Mouse (Mus musculus) hindbrain, embryonic 12.5 days (tissue): ENCODE data around the gene 4933427D14Rik. TPM values are rescaled to one million over a fixed set of nuclear protein-coding genes. Genes with fewer than 3 reads are reported as not detected.
"Not testable (repeated sequence)": the region's sequence is repeated elsewhere in the genome, so short reads cannot be mapped to it uniquely, and the experiment has no call there.

Source experiments
- ATAC-seq: fragments of 200-750 bp; cut with Nextera tagmentation; 2 replicates; pipeline ENCODE4 v1.8.0; 2017; ENCODE audit warnings: moderate TSS enrichment; ENCODE audit not compliant: low FRiP score
- H3K27ac ChIP-seq: fragments of 300-500 bp; sonication (generic); 2 replicates; pipeline ENCODE4 v1.5.1; 2016; ENCODE audit warnings: mild to moderate bottlenecking
- H3K27me3 ChIP-seq: fragments of 300-500 bp; sonication (generic); 2 replicates; pipeline ENCODE4 v1.6.1; 2016; ENCODE audit warnings: mild to moderate bottlenecking
- H3K36me3 ChIP-seq: fragments of 300-500 bp; sonication (generic); 2 replicates; pipeline ENCODE4 v1.6.1; 2016; ENCODE audit warnings: mild to moderate bottlenecking
- H3K4me1 ChIP-seq: fragments of 300-500 bp; sonication (generic); 2 replicates; pipeline ENCODE4 v1.6.1; 2016
- H3K4me2 ChIP-seq: fragments of 300-500 bp; sonication (generic); replicated peaks from 2 replicates; pipeline ENCODE4 v1.6.1; 2016; ENCODE audit warnings: mild to moderate bottlenecking
- H3K4me3 ChIP-seq: fragments of 300-500 bp; sonication (generic); 2 replicates; pipeline ENCODE4 v1.5.1; 2016; ENCODE audit warnings: mild to moderate bottlenecking
- H3K9ac ChIP-seq: fragments of 300-500 bp; sonication (generic); 2 replicates; pipeline ENCODE4 v1.6.1; 2016; ENCODE audit warnings: mild to moderate bottlenecking, moderate library complexity
- H3K9me3 ChIP-seq: fragments of 300-500 bp; sonication (generic); replicated peaks from 2 replicates; pipeline ENCODE4 v1.6.1; 2016; ENCODE audit warnings: mild to moderate bottlenecking
- WGBS: fragments of 180-500 bp; shearing (Covaris S2); methylation state at CpG from one replicate; pipeline ENCODE4 v1.1.7; 2016; 5-methylcytosine and 5-hydroxymethylcytosine counted together
- polyA plus RNA-seq: library from polyadenylated mRNA; unstranded; fragments of >200 nt; fragmentation: Nextera tagmentation; extraction: Ambion mirVana; gene quantifications from 2 replicates; pipeline ENCODE4 v1.2.1, GENCODE M21; 2016

4933427D14Rik gene
- polyA plus RNA-seq, 1 experiment from 2014 or later: 19.6 TPM

- Histone ChIP-seq H3K4me2 (no peak overlapping the region), H3K27ac (no peak overlapping the region), H3K36me3 (peaks cover 51% of the 10 kb centered on the region), H3K9me3 (no peaks in the 10 kb centered on the region), H3K27me3 (no peaks in the 10 kb centered on the region), H3K4me3 (no peak overlapping the region), H3K4me1 (no peaks in the 10 kb centered on the region), H3K9ac (no peak overlapping the region)
- ATAC-seq: no peak
- WGBS: 85% methylated on average over 4 of the region's 4 CpGs
Measured at GRCm38 (mm10) chr11:72184252-72184651, 23.0 kb downstream of the 4933427D14Rik start.

- no peak overlapping the region for H3K9ac ChIP-seq
- no peak overlapping the region for H3K4me3 ChIP-seq
- H3K27ac ChIP-seq: no peak overlapping the region
- ATAC-seq: no peak
- no peak overlapping the region for H3K4me2 ChIP-seq
- peaks cover 46% of the 10 kb centered on the region for H3K36me3 ChIP-seq
- H3K4me1 ChIP-seq: no peaks in the 10 kb centered on the region
- WGBS: 86% methylated on average over 4 of the region's 4 CpGs
- no peaks in the 10 kb centered on the region for H3K27me3 ChIP-seq
- no peaks in the 10 kb centered on the region for H3K9me3 ChIP-seq
Measured at GRCm38 (mm10) chr11:72181136-72181535, 26.1 kb downstream of the 4933427D14Rik start.

- peaks cover 48% of the 10 kb centered on the region for H3K36me3 ChIP-seq
- no peaks in the 10 kb centered on the region for H3K9me3 ChIP-seq
- no peak overlapping the region for H3K27ac ChIP-seq
- no peak overlapping the region for H3K4me2 ChIP-seq
- 87% methylated on average over 5 of the region's 5 CpGs for WGBS
- H3K9ac ChIP-seq: no peak overlapping the region
- H3K27me3 ChIP-seq: no peaks in the 10 kb centered on the region
- H3K4me3 ChIP-seq: no peak overlapping the region
- ATAC-seq: no peak
- H3K4me1 ChIP-seq: no peaks in the 10 kb centered on the region
Measured at GRCm38 (mm10) chr11:72180556-72180955, 26.7 kb downstream of the 4933427D14Rik start.

GRCm38 (mm10) chr11:72176553-72176952 lies 30.7 kb downstream of the 4933427D14Rik start:
- 24% methylated on average over 3 of the region's 3 CpGs for WGBS
- H3K27ac ChIP-seq: no peak overlapping the region
- H3K27me3 ChIP-seq: no peaks in the 10 kb centered on the region
- H3K4me2 ChIP-seq: no peak overlapping the region
- no peaks in the 10 kb centered on the region for H3K9me3 ChIP-seq
- ATAC-seq: no peak
- no peaks in the 10 kb centered on the region for H3K4me1 ChIP-seq
- no peak overlapping the region for H3K9ac ChIP-seq
- H3K4me3 ChIP-seq: no peak overlapping the region
- H3K36me3 ChIP-seq: peaks cover 62% of the 10 kb centered on the region

GRCm38 (mm10) chr11:72175966-72176365 lies 31.3 kb downstream of the 4933427D14Rik start:
- H3K27ac ChIP-seq: no peak overlapping the region
- no peak overlapping the region for H3K4me3 ChIP-seq
- no peak overlapping the region for H3K4me2 ChIP-seq
- H3K27me3 ChIP-seq: no peaks in the 10 kb centered on the region
- H3K9ac ChIP-seq: no peak overlapping the region
- H3K4me1 ChIP-seq: no peaks in the 10 kb centered on the region
- 77% methylated on average over 5 of the region's 5 CpGs for WGBS
- no peaks in the 10 kb centered on the region for H3K9me3 ChIP-seq
- ATAC-seq: no peak
- H3K36me3 ChIP-seq: peaks cover 57% of the 10 kb centered on the region

GRCm38 (mm10) chr11:72174721-72175120 lies 32.5 kb downstream of the 4933427D14Rik start:
- no peak for ATAC-seq
- 93% methylated on average over 6 of the region's 6 CpGs for WGBS

GRCm38 (mm10) chr11:72173506-72173905 lies 33.8 kb downstream of the 4933427D14Rik start:
- H3K9me3 ChIP-seq: no peaks in the 10 kb centered on the region
- no peaks in the 10 kb centered on the region for H3K4me1 ChIP-seq
- H3K4me3 ChIP-seq: no peak overlapping the region
- peaks cover 58% of the 10 kb centered on the region for H3K36me3 ChIP-seq
- H3K9ac ChIP-seq: no peak overlapping the region
- H3K27me3 ChIP-seq: no peaks in the 10 kb centered on the region
- no peak overlapping the region for H3K27ac ChIP-seq
- ATAC-seq: no peak
- 80% methylated on average over 5 of the region's 5 CpGs for WGBS
- H3K4me2 ChIP-seq: no peak overlapping the region

More at GRCm38 (mm10) chr11:72174721-72175120, 32.5 kb downstream of the 4933427D14Rik start:
- peaks cover 60% of the 10 kb centered on the region for H3K36me3 ChIP-seq
- H3K9ac ChIP-seq: no peak overlapping the region
- H3K27me3 ChIP-seq: no peaks in the 10 kb centered on the region
- H3K4me3 ChIP-seq: no peak overlapping the region
- H3K4me2 ChIP-seq: no peak overlapping the region
- no peak overlapping the region for H3K27ac ChIP-seq
- no peaks in the 10 kb centered on the region for H3K4me1 ChIP-seq
- no peaks in the 10 kb centered on the region for H3K9me3 ChIP-seq

GRCm38 (mm10) chr11:72171906-72172305 lies 35.4 kb downstream of the 4933427D14Rik start:
- not testable (repeated sequence) for H3K4me1 ChIP-seq, ATAC-seq, H3K9me3 ChIP-seq, H3K27me3 ChIP-seq, H3K27ac ChIP-seq, H3K4me2 ChIP-seq, H3K9ac ChIP-seq, H3K4me3 ChIP-seq
- 79% methylated on average over 4 of the region's 4 CpGs for WGBS
- H3K36me3 ChIP-seq: peaks cover 57% of the 10 kb centered on the region

- Histone ChIP-seq H3K9me3 (no peaks in the 10 kb centered on the region), H3K9ac (no peak overlapping the region), H3K4me3 (no peak overlapping the region), H3K27me3 (no peaks in the 10 kb centered on the region), H3K4me2 (no peak overlapping the region), H3K36me3 (peaks cover 63% of the 10 kb centered on the region), H3K4me1 (no peaks in the 10 kb centered on the region), H3K27ac (no peak overlapping the region)
- 85% methylated on average over 4 of the region's 4 CpGs for WGBS
- no peak for ATAC-seq
Measured at GRCm38 (mm10) chr11:72169871-72170270, 37.4 kb downstream of the 4933427D14Rik start.

- Histone ChIP-seq H3K9ac (no peak overlapping the region), H3K27ac (no peak overlapping the region), H3K4me1 (no peaks in the 10 kb centered on the region), H3K36me3 (peaks cover 62% of the 10 kb centered on the region), H3K9me3 (no peaks in the 10 kb centered on the region), H3K4me3 (no peak overlapping the region), H3K4me2 (no peak overlapping the region), H3K27me3 (no peaks in the 10 kb centered on the region)
- no peak for ATAC-seq
- 85% methylated on average over 2 of the region's 2 CpGs for WGBS
Measured at GRCm38 (mm10) chr11:72163198-72163597, 44.1 kb downstream of the 4933427D14Rik start.

- no peak overlapping the region for H3K27ac ChIP-seq
- no peak overlapping the region for H3K4me3 ChIP-seq
- no peak for ATAC-seq
- no peaks in the 10 kb centered on the region for H3K9me3 ChIP-seq
- no peaks in the 10 kb centered on the region for H3K27me3 ChIP-seq
- WGBS: 59% methylated on average over 2 of the region's 2 CpGs
- peaks cover 52% of the 10 kb centered on the region for H3K36me3 ChIP-seq
- no peak overlapping the region; the same call in 1 of the 2 replicates for H3K9ac ChIP-seq
- no peak overlapping the region for H3K4me2 ChIP-seq
- H3K4me1 ChIP-seq: peaks cover 4% of the 10 kb centered on the region
Measured at GRCm38 (mm10) chr11:72156624-72157023, 50.6 kb downstream of the 4933427D14Rik start.

GRCm38 (mm10) chr11:72155981-72156428 lies 51.3 kb downstream of the 4933427D14Rik start:
- no peak overlapping the region for H3K4me2 ChIP-seq
- H3K4me1 ChIP-seq: peaks cover 4% of the 10 kb centered on the region
- H3K9ac ChIP-seq: no peak overlapping the region
- 80% methylated on average over 4 of the region's 4 CpGs for WGBS
- H3K4me3 ChIP-seq: no peak overlapping the region
- no peak for ATAC-seq
- no peaks in the 10 kb centered on the region for H3K27me3 ChIP-seq
- H3K36me3 ChIP-seq: peaks cover 52% of the 10 kb centered on the region
- H3K9me3 ChIP-seq: no peaks in the 10 kb centered on the region
- no peak overlapping the region for H3K27ac ChIP-seq

- WGBS: 63% methylated on average over 11 of the region's 11 CpGs
- no peak overlapping the region for H3K27ac ChIP-seq
- ATAC-seq: no peak
- H3K9ac ChIP-seq: no peak overlapping the region
- no peaks in the 10 kb centered on the region for H3K27me3 ChIP-seq
- H3K4me2 ChIP-seq: no peak overlapping the region
- peaks cover 52% of the 10 kb centered on the region for H3K36me3 ChIP-seq
- peaks cover 4% of the 10 kb centered on the region for H3K4me1 ChIP-seq
- H3K4me3 ChIP-seq: no peak overlapping the region
- no peaks in the 10 kb centered on the region for H3K9me3 ChIP-seq
Measured at GRCm38 (mm10) chr11:72155186-72155980, 51.9 kb downstream of the 4933427D14Rik start.
